Mouse (Mus musculus) neural tube, embryonic 11.5 days (tissue): ENCODE data around the gene Atp5d. TPM values are rescaled to one million over a fixed set of nuclear protein-coding genes. Genes with fewer than 3 reads are reported as not detected.
A peak's percentile ranks its signal among the peaks of the same experiment; 100 is the strongest.

Source experiments
- ATAC-seq: fragments of 200-750 bp; cut with Nextera tagmentation; 2 replicates; pipeline ENCODE4 v1.8.0; 2017; ENCODE audit warnings: moderate number of reproducible peaks, mild to moderate bottlenecking, moderate TSS enrichment, moderate library complexity; ENCODE audit not compliant: insufficient read depth, low FRiP score, low TSS enrichment
- DNase-seq: peaks from one replicate; pipeline ENCODE4 v3.0.0-alpha.2; 2015; ENCODE audit warnings: low spot score
- H3K27ac ChIP-seq: fragments of 300-500 bp; sonication (generic); 2 replicates; pipeline ENCODE4 v1.5.1; 2014; ENCODE audit warnings: low read depth, mild to moderate bottlenecking, low read length
- H3K27me3 ChIP-seq: fragments of 300-500 bp; sonication (generic); 2 replicates; pipeline ENCODE4 v1.6.1; 2014; ENCODE audit warnings: mild to moderate bottlenecking, low read length, mixed read lengths; ENCODE audit not compliant: control insufficient read depth, insufficient read depth
- H3K36me3 ChIP-seq: fragments of 300-500 bp; sonication (generic); 2 replicates; pipeline ENCODE4 v1.6.1; 2014; ENCODE audit warnings: mild to moderate bottlenecking, low read length, moderate library complexity, mixed read lengths; ENCODE audit not compliant: control insufficient read depth, insufficient read depth
- H3K4me1 ChIP-seq: fragments of 300-500 bp; sonication (generic); 2 replicates; pipeline ENCODE4 v1.6.1; 2014; ENCODE audit warnings: low read length, mixed read lengths; ENCODE audit not compliant: control insufficient read depth, insufficient read depth
- H3K4me2 ChIP-seq: fragments of 300-500 bp; sonication (generic); 2 replicates; pipeline ENCODE4 v1.6.1; 2014; ENCODE audit warnings: low read depth, mild to moderate bottlenecking, moderate library complexity
- H3K4me3 ChIP-seq: fragments of 300-500 bp; sonication (generic); 2 replicates; pipeline ENCODE4 v1.5.1; 2014; ENCODE audit warnings: low read depth, low read length
- H3K9ac ChIP-seq: fragments of 300-500 bp; sonication (generic); 2 replicates; pipeline ENCODE4 v1.6.1; 2014; ENCODE audit warnings: mild to moderate bottlenecking, low read length
- H3K9me3 ChIP-seq: fragments of 300-500 bp; sonication (generic); 2 replicates; pipeline ENCODE4 v1.6.1; 2016; ENCODE audit warnings: low read length; ENCODE audit not compliant: control insufficient read depth
- WGBS: fragments of 180-500 bp; shearing (Covaris S2); extraction: QIAGEN DNeasy Blood & Tissue Kit; methylation state at CpG from one replicate; pipeline ENCODE4 v1.1.7; 2014; 5-methylcytosine and 5-hydroxymethylcytosine counted together
- polyA plus RNA-seq: library from polyadenylated mRNA; unstranded; fragments of >200 nt; fragmentation: Nextera tagmentation; extraction: Ambion mirVana; gene quantifications from 2 replicates; pipeline ENCODE4 v1.2.1, GENCODE M21; 2014

The Atp5d gene
- polyA plus RNA-seq, 1 experiment from 2014 or later = 386 TPM

DNA sequence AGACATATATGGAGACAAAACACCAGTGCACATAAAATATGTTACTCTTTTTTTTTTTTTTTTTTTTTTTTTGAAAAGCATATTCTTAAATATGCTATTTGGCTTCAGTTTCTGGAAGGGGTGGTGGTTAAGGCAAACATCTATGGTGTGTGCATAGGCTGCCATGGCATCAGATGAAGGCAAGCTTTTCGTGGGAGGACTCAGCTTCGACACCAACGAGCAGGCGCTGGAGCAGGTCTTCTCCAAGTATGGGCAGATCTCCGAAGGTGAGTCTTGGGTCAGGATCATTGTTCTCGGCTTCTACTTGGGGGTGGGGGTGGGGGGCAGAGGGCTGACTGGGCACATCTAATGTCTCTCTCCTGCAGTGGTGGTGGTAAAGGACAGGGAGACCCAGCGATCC lies 31.2 kb downstream of the Atp5d start:
- Histone ChIP-seq H3K4me3 (no peak overlapping the region), H3K27ac (no peak overlapping the region)

DNA sequence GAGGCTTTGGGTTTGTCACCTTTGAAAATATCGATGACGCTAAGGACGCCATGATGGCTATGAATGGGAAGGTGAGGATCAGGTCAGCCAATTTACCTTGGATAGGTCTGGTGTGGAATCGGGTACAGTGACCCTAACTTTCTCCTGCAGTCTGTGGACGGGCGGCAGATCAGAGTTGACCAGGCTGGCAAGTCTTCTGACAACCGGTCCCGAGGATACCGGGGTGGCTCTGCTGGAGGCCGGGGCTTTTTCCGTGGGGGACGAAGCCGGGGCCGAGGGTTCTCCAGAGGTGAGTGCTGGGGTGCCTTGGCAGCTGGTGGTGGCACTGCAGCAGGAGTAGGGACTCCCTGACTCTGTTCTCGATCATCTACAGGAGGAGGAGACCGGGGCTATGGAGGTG lies 31.6 kb downstream of the Atp5d start:
- 96% methylated on average over 16 of the region's 16 CpGs for WGBS
- no peak overlapping the region for H3K27ac ChIP-seq
- peaks cover 18% of the 10 kb centered on the region for H3K36me3 ChIP-seq
- DNase-seq (no peak), ATAC-seq (no peak)
- H3K4me3 ChIP-seq = no peak overlapping the region
- no peaks in the 10 kb centered on the region for H3K9me3 ChIP-seq
- no peaks in the 10 kb centered on the region for H3K27me3 ChIP-seq
- H3K9ac ChIP-seq = no peak overlapping the region
- H3K4me2 ChIP-seq = 0 out of 2 replicates have a peak overlapping the region, but pooled peaks have one; percentile 71
- peaks cover 33% of the 10 kb centered on the region for H3K4me1 ChIP-seq

More for the DNA sequence above, 31.2 kb downstream of the Atp5d start:
- ATAC-seq = no peak
- no peaks in the 10 kb centered on the region for H3K27me3 ChIP-seq
- WGBS = 95% methylated on average over 7 of the region's 7 CpGs
- H3K4me1 ChIP-seq = peaks cover 35% of the 10 kb centered on the region
- DNase-seq = no peak
- no peak overlapping the region for H3K9ac ChIP-seq
- peaks cover 18% of the 10 kb centered on the region for H3K36me3 ChIP-seq
- 0 out of 2 replicates have a peak overlapping the region, but pooled peaks have one; percentile 71 for H3K4me2 ChIP-seq
- H3K9me3 ChIP-seq = no peaks in the 10 kb centered on the region

DNA sequence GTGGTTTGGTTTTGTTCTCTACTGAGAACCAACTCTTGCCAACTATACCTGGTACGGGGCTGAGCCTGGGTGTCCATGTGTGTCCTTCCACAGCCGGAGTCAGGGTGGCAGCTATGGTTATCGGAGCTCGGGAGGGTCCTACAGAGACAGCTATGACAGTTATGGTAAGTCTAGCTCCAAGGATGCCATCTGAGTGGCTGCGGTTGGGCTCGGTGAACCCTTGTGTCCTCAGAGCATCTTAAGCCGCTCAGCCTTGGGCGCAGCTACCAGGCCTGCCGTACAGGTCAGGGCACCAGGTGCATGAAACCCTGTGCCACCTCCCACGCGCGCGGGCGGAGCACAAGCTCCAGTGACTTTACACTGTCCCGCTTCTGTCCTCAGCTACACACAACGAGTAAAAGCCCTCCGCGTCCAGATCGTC lies 32.2 kb downstream of the Atp5d start:
- 97% methylated on average over 19 of the region's 19 CpGs for WGBS
- H3K27ac ChIP-seq = no peak overlapping the region
- no peak overlapping the region for H3K4me3 ChIP-seq
- H3K36me3 ChIP-seq = peaks cover 18% of the 10 kb centered on the region
- no peak for ATAC-seq
- H3K9me3 ChIP-seq = no peaks in the 10 kb centered on the region
- H3K27me3 ChIP-seq = no peaks in the 10 kb centered on the region
- no peak overlapping the region for H3K9ac ChIP-seq
- H3K4me2 ChIP-seq = no peak overlapping the region
- peaks cover 28% of the 10 kb centered on the region for H3K4me1 ChIP-seq
- DNase-seq = no peak

DNA sequence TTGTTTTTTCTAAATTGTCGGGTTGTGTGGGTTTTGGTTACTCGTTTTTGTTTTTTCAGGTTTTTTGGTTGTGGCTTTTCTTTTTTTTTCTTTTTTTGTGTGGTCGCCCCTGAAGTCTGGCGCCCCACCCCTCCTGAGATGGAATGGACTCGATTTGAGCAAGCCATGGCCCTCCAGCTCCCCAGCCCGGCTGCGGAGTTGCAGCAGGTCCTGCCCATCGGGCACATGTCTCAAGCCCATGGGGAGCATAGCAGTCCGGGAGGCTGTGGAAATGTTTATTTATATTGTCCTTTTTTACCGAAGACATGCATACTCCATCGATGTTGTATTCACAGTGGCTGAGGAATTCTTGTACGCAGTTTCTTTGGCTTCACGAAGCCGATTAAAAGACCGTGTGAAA lies 32.8 kb downstream of the Atp5d start:
- 92% methylated on average over 15 of the region's 15 CpGs for WGBS
- no peak overlapping the region for H3K9ac ChIP-seq
- ATAC-seq (no peak), DNase-seq (no peak)
- H3K4me1 ChIP-seq = peaks cover 24% of the 10 kb centered on the region
- no peak overlapping the region for H3K27ac ChIP-seq
- H3K4me3 ChIP-seq = no peak overlapping the region
- no peak overlapping the region for H3K4me2 ChIP-seq
- no peaks in the 10 kb centered on the region for H3K27me3 ChIP-seq
- peaks cover 18% of the 10 kb centered on the region for H3K36me3 ChIP-seq
- no peaks in the 10 kb centered on the region for H3K9me3 ChIP-seq

DNA sequence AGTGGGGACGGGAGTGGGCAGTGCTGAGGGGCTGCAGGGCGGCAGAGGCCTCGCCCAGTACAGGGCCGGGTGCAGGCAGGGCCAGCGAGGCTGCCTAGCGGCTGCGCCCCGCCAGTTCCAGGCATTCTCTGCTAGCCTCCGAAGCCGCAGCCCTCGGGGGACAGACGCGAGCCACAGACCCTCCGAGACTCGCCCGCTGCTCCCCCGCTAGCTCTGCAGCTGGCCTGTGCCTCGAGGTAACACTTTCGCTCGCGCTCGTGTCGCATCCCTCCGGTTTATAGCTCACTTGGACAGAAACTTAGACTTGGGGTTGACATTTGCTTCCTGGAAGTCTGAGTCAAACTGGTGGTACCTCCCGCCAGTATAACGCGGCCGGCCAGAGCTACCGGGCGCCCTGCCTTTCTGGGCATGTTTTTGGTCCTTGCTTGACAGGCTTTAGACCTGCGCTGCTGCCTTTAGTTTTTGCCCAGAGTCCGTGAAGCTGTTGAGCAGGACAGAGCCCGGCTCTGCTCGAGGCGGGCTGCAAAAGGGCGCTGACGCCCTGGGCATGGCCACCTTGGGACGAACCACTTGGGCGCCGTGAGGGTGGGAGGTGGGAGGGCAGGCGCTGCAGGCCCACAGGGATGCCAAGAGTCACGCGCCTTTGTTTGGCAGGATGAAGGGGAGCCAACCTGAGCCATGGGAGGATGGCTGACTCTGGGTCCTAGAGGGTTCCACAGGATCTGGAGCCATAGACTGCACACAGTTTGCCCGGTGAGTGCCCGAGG lies 33.5 kb downstream of the Atp5d start:
- Histone ChIP-seq H3K27ac (peak overlapping the region; percentile 74), H3K36me3 (peaks cover 18% of the 10 kb centered on the region), H3K27me3 (no peaks in the 10 kb centered on the region), H3K4me2 (peak overlapping the region; percentile 62; the same call in 1 of the 2 replicates), H3K4me1 (peaks cover 19% of the 10 kb centered on the region), H3K9me3 (no peaks in the 10 kb centered on the region), H3K4me3 (peak overlapping the region; percentile 48; the same call in 1 of the 2 replicates), H3K9ac (peak overlapping the region; percentile 60)
- WGBS = 90% methylated on average over 45 of the region's 45 CpGs
- DNase-seq = no peak
- no peak for ATAC-seq

DNA sequence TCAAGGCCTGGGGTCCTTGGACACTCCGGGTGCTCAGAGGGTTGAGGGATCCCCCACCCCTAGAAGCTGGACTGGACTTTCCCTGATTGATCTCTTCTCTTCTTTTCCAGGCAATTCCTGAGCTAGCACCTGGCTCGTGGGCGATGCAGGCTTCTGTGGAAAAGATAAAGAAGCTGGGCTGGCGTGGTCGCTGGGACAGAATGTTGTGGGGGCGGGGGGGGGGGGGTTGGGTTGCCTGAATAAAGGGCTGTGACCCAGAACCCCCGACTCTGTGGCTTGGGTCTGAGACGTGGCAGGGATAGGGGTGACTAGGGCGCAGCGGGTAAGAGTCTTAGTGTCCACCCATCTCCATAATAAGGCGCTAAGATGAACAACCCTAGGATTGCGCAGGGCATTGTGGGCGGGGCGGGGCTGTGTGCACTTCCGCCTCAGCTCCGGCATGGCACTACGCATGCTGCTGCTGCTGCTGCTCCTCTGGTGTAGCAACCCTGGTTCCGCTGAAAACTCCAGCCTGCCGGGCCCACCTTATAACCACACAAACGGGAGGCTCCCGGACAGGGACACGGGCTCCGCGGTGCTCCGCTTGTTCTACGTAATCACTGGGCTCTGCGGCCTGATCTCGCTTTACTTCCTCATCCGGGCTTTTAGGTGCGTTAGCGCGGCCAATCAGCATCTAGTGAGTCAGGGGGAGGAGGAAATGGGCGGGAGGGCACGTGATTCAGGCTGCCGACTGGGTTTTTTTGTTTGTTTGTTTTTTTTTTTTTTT lies 34.3 kb downstream of the Atp5d start, which contains the start of gene 1600002K03Rik:
TSS of gene 1600002K03Rik (plus strand) at position 418 of the 766 bp plus-strand sequence.
- peaks cover 19% of the 10 kb centered on the region for H3K4me1 ChIP-seq
- ATAC-seq (peak; percentile 71), DNase-seq (peak; percentile 90)
- H3K27me3 ChIP-seq = no peaks in the 10 kb centered on the region
- WGBS = 9% methylated on average over 35 of the region's 35 CpGs
- H3K9me3 ChIP-seq = no peaks in the 10 kb centered on the region
- H3K4me2 ChIP-seq = peak within 1 kb of the TSS; percentile 62
- H3K9ac ChIP-seq = peak within 1 kb of the TSS; percentile 60
- peak within 1 kb of the TSS; percentile 74 for H3K27ac ChIP-seq
- peaks cover 18% of the 10 kb centered on the region for H3K36me3 ChIP-seq
- peak within 1 kb of the TSS; percentile 48 for H3K4me3 ChIP-seq

DNA sequence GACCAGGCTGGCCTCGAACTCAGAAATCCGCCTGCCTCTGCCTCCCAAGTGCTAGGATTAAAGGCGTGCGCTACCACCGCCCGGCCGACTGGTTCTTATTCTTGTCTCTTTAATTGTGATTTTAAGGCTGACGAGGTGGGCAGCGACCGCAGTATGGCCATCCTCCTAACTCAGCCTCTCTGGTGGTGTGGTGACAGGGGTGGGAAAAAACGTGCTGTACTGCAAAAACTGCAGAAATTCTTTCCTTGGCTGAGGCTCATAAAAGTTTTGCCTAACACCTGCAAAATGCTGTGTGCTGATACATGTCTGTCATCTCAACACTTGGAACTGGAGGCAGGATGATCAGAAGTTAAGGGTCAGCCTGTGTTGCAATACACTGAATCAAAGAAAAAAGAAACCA lies 34.9 kb downstream of the Atp5d start:
- Histone ChIP-seq H3K36me3 (peaks cover 18% of the 10 kb centered on the region), H3K4me3 (peak overlapping the region; percentile 48), H3K27me3 (no peaks in the 10 kb centered on the region), H3K9me3 (no peaks in the 10 kb centered on the region), H3K27ac (no peak overlapping the region), H3K4me1 (peaks cover 19% of the 10 kb centered on the region), H3K4me2 (peak overlapping the region; percentile 62), H3K9ac (peak overlapping the region; percentile 60)
- DNase-seq (no peak), ATAC-seq (no peak)
- 13% methylated on average over 11 of the region's 11 CpGs for WGBS

DNA sequence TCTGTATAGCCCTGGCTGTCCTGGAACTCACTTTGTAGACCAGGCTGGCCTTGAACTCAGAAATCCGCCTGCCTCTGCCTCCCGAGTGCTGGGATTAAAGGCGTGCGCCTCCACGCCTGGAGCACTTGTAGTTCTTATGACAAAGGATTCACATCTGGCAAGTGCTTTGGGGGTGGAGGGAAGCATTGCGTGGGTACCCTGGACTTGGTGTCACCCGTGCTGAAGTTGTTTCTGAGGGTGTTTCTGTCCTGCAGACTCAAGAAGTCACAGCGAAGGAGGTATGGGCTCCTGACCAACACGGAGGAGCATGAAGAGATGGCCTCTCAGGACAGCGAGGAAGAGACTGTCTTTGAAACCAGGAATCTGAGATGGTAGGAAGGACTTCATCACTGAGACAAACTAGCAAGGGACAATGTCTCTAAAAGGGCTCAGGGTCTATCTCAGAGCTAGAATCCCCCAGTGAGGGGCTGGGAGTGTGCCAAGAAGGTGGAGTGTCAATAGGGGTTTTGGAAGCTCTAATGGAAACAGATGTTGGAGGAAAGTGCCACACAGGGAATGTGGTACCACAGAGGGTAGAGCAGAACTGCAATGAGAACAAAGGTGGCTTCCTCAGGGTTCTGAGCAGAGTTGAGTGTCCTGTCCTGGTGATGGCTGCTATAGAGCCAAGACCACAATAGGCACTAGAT lies 35.7 kb downstream of the Atp5d start:
- no peak overlapping the region for H3K4me2 ChIP-seq
- H3K27ac ChIP-seq = no peak overlapping the region
- H3K4me1 ChIP-seq = peaks cover 13% of the 10 kb centered on the region
- H3K9me3 ChIP-seq = no peaks in the 10 kb centered on the region
- H3K9ac ChIP-seq = no peak overlapping the region
- peaks cover 18% of the 10 kb centered on the region for H3K36me3 ChIP-seq
- H3K4me3 ChIP-seq = no peak overlapping the region
- no peaks in the 10 kb centered on the region for H3K27me3 ChIP-seq
- 91% methylated on average over 10 of the region's 10 CpGs for WGBS
- ATAC-seq = no peak
- DNase-seq = no peak
